Mouse (Mus musculus): ENCODE measurements at regions not wholly inside any gene's neighbourhood (a gene's known extent, or its start where the extent isn't known, plus 50 kb on each side); places are given as distances from the start of the nearest gene placed in this dataset.

GRCm38 (mm10) chr10:96330639-96331487, 194.5 kb downstream of the Gm5426 start:
- no peak for DNase-seq

GRCm38 (mm10) chr10:96332731-96333201, 196.4 kb downstream of the Gm5426 start:
- DNase-seq, result peak; percentile 77

DNA sequence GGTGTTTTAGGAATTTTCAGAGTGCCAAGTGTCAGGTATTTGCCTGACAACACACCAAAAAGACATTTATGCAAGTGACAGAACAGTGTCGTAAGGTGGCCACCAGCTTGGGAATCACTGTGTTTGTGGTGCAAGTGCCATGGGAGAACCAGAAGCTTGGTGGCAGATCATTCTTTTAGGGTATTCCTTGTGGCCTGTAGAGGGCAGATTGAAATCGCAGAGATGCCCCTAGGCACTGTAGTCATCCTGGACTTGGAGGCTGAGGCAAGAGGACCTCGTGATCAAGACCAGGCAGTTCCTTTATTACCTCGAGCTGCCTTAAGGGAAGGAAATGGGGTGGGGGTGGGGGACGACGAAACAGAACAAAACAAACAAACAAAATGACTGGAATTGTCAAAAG, 196.8 kb downstream of the Gm5426 start:
- DNase-seq, result peak; percentile 12

DNA sequence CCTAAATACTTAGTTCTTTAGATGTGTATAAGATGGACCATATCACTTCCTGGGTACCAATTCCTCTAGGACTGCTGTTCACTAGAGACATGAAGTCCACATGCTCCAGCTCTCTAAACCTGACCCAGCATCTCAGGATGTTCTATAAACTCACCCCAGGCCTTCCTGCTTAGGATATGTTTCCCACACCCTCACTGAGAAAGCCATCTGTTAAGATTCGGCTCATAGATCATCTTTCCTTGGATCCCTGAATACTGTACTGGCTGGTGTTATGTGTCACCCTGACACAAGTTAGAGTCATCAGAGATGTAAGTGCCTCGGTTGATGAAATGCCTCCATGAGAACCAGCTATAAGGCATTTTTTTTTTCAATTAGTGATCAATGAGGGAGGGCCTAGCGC, 199.9 kb downstream of the Gm5426 start:
- DNase-seq, result no peak

DNA sequence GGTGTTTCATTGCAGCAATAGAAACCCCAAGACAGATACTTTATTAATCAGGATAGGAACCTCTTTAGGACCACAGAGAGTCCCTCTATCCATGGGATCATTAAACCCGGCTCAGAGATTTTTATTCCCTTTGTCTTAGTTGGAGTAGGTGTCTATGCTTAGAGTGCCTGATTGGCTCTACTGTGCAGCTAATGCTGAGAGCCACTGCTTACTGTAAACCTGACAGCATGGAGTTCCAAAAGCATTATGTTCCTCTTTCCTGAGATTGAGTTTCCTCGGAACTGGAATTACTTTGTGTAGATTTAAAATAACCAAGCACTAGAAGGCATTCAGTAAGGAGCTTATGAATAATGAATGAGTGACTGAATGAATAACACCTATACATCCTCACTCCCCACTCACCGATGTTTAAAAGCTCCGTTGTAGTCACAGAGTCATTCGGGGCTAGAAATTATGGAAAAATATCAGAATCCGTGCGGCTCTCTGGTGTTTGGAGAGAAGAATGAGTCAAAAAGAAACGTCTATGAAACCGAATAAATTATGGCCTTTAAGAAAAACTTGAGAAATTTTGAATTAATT, 200.8 kb downstream of the Gm5426 start:
- DNase-seq, result no peak

- no peak for DNase-seq
Measured at GRCm38 (mm10) chr10:96337797-96338608, 201.6 kb downstream of the Gm5426 start.

DNA sequence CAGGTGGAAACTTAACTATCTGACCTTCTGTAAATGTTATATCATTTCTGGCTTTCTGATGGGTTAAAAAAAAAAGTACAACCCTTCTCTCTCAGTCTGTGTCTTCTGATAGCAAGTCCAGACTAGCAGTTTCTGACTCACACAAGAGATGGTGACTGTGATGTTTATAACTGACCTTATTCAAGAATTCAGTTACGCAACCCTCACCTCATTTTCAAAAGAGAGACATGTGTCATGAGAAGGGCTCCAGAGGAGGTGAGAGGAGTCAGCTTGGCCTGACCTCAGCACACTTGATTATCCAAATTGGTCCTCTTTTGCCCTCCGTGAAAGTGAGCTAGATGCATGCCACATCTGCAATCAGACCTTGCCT, 202.2 kb downstream of the Gm5426 start:
- DNase-seq, result no peak

GRCm38 (mm10) chr10:96342476-96342875, 206.1 kb downstream of the Gm5426 start:
- no peak for DNase-seq

DNA sequence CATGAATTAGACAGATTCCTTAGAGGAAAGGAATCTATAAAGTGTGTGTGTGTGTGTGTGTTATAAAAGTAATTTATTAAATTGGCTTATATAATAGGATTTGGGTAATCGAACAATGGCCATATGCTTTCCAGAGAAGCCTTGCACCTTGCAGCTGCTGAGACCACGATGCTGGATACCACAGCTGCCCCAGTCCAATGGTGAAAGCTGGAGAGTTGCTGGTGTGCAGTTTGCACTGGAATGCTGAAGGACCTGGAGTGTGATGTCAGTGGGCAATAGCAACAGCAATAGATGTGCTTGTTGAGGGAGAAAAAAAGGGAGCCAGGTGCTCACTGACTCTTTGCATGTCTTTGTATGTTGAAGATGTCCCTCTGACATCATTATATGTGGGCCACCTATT, 207.3 kb downstream of the Gm5426 start:
- DNase-seq, result no peak

DNA sequence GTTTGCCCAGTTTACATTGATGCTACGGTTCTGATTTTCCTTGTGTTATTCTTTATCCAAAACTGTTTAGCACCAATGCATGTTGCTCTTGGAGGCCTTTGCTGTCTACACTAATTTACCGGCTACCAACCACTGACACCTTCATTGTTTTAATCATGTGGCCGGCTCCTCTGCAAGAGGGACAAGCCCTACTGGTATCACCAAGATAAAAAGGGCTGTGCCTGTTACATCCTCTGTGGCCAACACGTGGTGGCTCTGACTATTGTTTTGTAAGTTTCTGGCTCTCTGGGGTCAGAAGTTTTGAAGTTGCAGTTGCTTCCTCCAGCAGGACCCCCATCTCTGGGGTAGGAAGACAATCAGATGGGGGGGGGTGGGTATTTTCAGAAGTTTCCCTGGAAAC, 214.3 kb downstream of the Gm5426 start:
- DNase-seq, result no peak

GRCm38 (mm10) chr10:96351320-96351719, 214.9 kb downstream of the Gm5426 start:
- DNase-seq, result no peak

DNA sequence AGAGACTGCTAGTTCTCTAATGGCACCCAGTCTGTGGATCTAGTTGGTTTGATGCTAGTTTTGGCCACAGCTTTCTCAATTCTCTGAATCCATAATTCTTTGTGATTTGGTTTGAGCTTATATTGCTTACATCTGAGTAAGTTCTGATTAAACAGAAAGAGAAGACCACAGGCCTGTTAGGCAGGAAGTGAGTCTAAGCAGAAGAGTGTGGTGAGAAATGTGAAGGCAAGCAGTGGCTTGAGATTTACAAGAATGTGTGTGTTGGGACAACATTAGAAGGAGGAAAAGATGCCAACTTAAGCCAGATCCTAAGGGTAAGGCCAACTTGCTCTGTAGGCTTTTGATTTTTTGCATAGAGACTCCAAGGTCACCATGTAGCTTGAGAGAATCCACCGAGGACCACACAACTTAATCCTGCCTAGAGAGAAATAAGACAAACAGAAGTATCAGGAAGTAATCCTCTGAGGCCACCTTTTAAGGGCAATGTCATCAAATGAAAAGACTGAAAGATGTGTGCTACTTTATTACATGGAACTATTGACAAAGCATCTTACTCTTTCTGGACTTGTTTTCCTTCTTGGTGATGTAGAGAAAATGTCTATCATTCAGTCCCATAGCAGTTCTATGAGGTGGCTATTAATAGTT, 220.7 kb downstream of the Gm5426 start:
- no peak for DNase-seq

GRCm38 (mm10) chr10:96357632-96358031, 221.2 kb downstream of the Gm5426 start:
- no peak for DNase-seq

- no peak for DNase-seq
Measured at GRCm38 (mm10) chr10:96358984-96359383, 222.6 kb downstream of the Gm5426 start.

GRCm38 (mm10) chr10:96362211-96362610, 225.8 kb downstream of the Gm5426 start:
- DNase-seq, result no peak

DNA sequence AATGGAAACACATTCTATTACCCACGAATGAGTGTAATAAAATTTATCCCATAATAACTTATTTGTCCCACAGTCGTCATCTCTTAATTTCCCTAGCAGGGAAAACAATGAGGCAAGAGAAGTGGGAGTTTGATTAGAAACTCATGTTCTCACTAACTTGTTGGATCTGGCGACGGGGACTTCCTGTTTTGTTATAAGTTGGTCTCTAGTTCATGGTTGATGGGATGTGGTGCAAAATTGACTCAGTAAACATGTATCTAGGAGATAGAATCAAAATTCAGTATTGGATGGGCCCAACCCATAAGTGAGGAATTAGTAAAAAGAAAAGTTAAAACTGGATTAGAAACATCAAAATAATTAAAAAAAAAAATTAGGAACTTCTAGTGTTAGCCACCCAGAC, 227.5 kb downstream of the Gm5426 start:
- DNase-seq, result no peak

GRCm38 (mm10) chr10:96365101-96365500, 228.7 kb downstream of the Gm5426 start:
- peak; percentile 28 for DNase-seq

DNA sequence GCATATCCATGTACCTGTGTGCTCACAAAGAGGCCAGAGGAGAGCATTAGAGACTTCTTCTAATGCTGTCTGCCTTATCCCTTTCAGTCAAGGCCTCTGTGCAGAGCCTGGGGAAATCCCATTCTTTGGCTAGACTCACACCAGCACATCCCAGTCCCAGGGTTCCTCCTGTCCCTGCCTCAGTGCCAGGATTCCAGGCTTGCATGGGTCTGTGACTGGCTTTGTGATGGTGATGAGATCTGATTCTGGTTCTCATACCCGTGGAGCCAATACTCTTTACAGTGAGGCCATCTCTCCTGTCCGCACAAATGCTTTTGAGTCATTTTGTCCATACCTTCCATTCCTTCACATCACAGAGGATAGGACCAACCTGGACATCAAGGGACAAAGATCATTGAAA, 230.5 kb downstream of the Gm5426 start:
- no peak for DNase-seq

GRCm38 (mm10) chr10:96370547-96371320, 234.3 kb downstream of the Gm5426 start:
- DNase-seq, result peak; percentile 33

DNA sequence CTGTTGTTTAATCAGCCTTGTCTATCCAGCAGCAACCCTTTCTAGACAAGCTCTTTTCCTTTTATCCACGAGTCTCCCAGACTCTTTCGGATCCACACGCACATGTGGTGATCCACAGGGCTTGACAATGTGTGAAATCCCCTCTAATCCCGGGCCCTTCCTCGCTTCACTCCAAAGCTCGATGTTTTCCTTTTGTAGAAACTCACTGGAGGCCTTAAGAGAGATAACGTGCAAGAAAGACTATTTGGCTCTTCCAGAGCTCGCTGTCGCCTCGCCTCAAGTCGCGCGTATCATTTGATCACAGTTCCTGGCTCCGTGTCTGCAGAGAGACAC, 234.9 kb downstream of the Gm5426 start:
- no peak for DNase-seq

GRCm38 (mm10) chr10:96372616-96373346, 236.4 kb downstream of the Gm5426 start:
- no peak for DNase-seq

DNA sequence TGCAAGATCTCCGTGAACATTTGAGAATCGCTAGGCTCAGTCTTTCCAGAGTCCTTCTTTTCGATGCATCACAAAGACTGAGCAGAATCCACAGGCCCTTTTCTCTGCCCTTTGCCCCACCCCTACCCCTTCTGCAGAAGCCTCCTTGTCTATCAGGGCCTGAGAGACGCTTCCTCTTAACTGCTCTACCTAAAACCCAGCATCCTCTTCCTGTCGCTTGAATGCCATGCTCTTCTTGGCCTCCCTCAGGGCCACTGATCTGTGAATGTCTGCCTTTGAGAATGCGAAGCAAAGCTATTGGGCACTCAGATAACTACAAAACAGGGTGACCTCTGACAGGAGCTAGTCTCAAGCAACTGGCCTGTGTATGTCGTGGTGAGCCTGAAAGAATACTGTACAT, 237.1 kb downstream of the Gm5426 start:
- no peak for DNase-seq

Data from kidney, postnatal 10 days (tissue).